Mouse (Mus musculus) heart, adult 2 months (tissue): ENCODE results near the gene Csmd2.

ENCODE experiments used
- CTCF ChIP-seq: fragments of 200-600 bp; IDR thresholded peaks from 2 replicates; pipeline ENCODE4 v1.8.1; 2022; ENCODE audit warnings: antibody characterized with exemption, mild to moderate bottlenecking, moderate library complexity
- EP300 ChIP-seq: fragments of 200-500 bp; IDR thresholded peaks from 2 replicates; pipeline ENCODE4 v1.6.1; 2011; ENCODE audit warnings: low read depth, low read length, control low read depth; ENCODE audit not compliant: insufficient read depth

- TF ChIP-seq CTCF, result no peak
- TF ChIP-seq EP300, result no peak
Measured at GRCm38 (mm10) chr4:128325511-128325910, 337.9 kb downstream of the Csmd2 start.
